Mouse (Mus musculus): ENCODE measurements at regions not wholly inside any gene's neighbourhood (a gene's known extent, or its start where the extent isn't known, plus 50 kb on each side); places are given as distances from the start of the nearest gene placed in this dataset.

- DNase-seq (ENCODE audit: low spot score): no peak
Observed at GRCm38 (mm10) chr11:117589006-117589405, 65.1 kb upstream of the Tnrc6c start.

GRCm38 (mm10) chr11:117589422-117589821, 64.7 kb upstream of the Tnrc6c start:
- DNase-seq (ENCODE audit: low spot score): no peak

- no peak for DNase-seq (ENCODE audit: low spot score)
Observed at GRCm38 (mm10) chr11:117592570-117592969, 61.5 kb upstream of the Tnrc6c start.

GRCm38 (mm10) chr11:117596201-117596600, 57.9 kb upstream of the Tnrc6c start:
- peak; percentile 22 for DNase-seq (ENCODE audit: low spot score)

- peak; percentile 61 for DNase-seq (ENCODE audit: low spot score)
Observed at GRCm38 (mm10) chr11:117597754-117598153, 56.3 kb upstream of the Tnrc6c start.

GRCm38 (mm10) chr11:117598170-117598583, 55.9 kb upstream of the Tnrc6c start:
- DNase-seq (ENCODE audit: low spot score): peak; percentile 86

GRCm38 (mm10) chr11:117598610-117599009, 55.5 kb upstream of the Tnrc6c start:
- DNase-seq (ENCODE audit: low spot score): peak; percentile 40

- DNase-seq (ENCODE audit: low spot score): peak; percentile 48
Observed at GRCm38 (mm10) chr11:117599049-117599787, 54.9 kb upstream of the Tnrc6c start.

GRCm38 (mm10) chr11:117599788-117600263, 54.3 kb upstream of the Tnrc6c start:
- no peak for DNase-seq (ENCODE audit: low spot score)

GRCm38 (mm10) chr11:117601147-117601546, 52.9 kb upstream of the Tnrc6c start:
- no peak for DNase-seq (ENCODE audit: low spot score)

GRCm38 (mm10) chr11:117604019-117604418, 50.1 kb upstream of the Tnrc6c start:
- no peak for DNase-seq (ENCODE audit: low spot score)

Measured in MN1 (cell line).